Mouse (Mus musculus) bone marrow, adult 2 months (tissue): ENCODE measurements around the gene Cacng6. TPM values are rescaled to one million over a fixed set of nuclear protein-coding genes. Genes with fewer than 3 reads are reported as not detected.

Experiments used
- H3K27ac ChIP-seq: fragments of 200-500 bp; 2 replicates; pipeline ENCODE4 v1.5.1; 2012; ENCODE audit warnings: low read depth, mild to moderate bottlenecking, control low read depth, inconsistent platforms, low read length; ENCODE audit not compliant: control insufficient read depth, poor library complexity, insufficient read depth
- H3K4me1 ChIP-seq: fragments of 200-500 bp; 2 replicates; pipeline ENCODE4 v1.6.1; 2011; ENCODE audit warnings: low read length; ENCODE audit not compliant: control insufficient read depth, insufficient read depth
- H3K4me3 ChIP-seq: fragments of 200-500 bp; replicated peaks from 2 replicates; pipeline ENCODE3; 2011; ENCODE audit warnings: mild to moderate bottlenecking, low read depth, low read length, control low read depth; ENCODE audit not compliant: control insufficient read depth
- CTCF ChIP-seq: fragments of 200-500 bp; IDR thresholded peaks from 2 replicates; pipeline ENCODE4 v1.5.1; 2011; ENCODE audit warnings: low read length, control low read depth; ENCODE audit not compliant: control insufficient read depth, insufficient read depth
- POLR2A ChIP-seq: fragments of 200-500 bp; IDR thresholded peaks from 2 replicates; pipeline ENCODE4 v1.6.1; 2011; ENCODE audit warnings: low read depth, mild to moderate bottlenecking, control low read depth, low read length, borderline replicate concordance; ENCODE audit not compliant: control insufficient read depth
- WGBS: fragments of 180-500 bp; shearing (Covaris S2); methylation state at CpG from one replicate; pipeline ENCODE4 v1.1.7; 2018; 5-methylcytosine and 5-hydroxymethylcytosine counted together
- polyA plus RNA-seq: library from polyadenylated mRNA; stranded (reverse); fragments of >200 nt; gene quantifications from 2 replicates; pipeline ENCODE4 v1.2.4, GENCODE M21; 2011; ENCODE audit warnings: low replicate concordance; ENCODE audit not compliant: missing spikeins, insufficient read depth, insufficient read length

Cacng6 gene
- polyA plus RNA-seq, result not detected in 2 replicates

GRCm38 (mm10) chr7:3423895-3424294 is at the start of gene Cacng6:
TSS of gene Cacng6 (plus strand) at chr7:3424195.
- Histone ChIP-seq H3K27ac (no peak within 1 kb of the TSS), H3K4me3 (no peak within 1 kb of the TSS), H3K4me1 (no peaks in the 10 kb centered on the region)
- TF ChIP-seq CTCF, result no peak
- TF ChIP-seq POLR2A, result no peak
- WGBS, result 61% methylated on average over 4 of the region's 4 CpGs

GRCm38 (mm10) chr7:3376831-3377230 is 47.2 kb upstream of the Cacng6 start:
- Histone ChIP-seq H3K4me1 (no peaks in the 10 kb centered on the region), H3K4me3 (no peak overlapping the region), H3K27ac (no peak overlapping the region)
- TF ChIP-seq POLR2A (no peak), CTCF (peak; percentile 53; the same call in 1 of the 2 replicates)
- WGBS, result 41% methylated on average over 4 of the region's 4 CpGs

- TF ChIP-seq POLR2A (no peak), CTCF (no peak)
- H3K4me3 ChIP-seq, result no peak overlapping the region
- no peak overlapping the region for H3K27ac ChIP-seq
- H3K4me1 ChIP-seq, result no peaks in the 10 kb centered on the region
- WGBS, result 81% methylated on average over 9 of the region's 9 CpGs
These were observed 41.9 kb upstream of the Cacng6 start for GRCm38 (mm10) chr7:3382123-3382522.

GRCm38 (mm10) chr7:3384807-3385319 is 39.1 kb upstream of the Cacng6 start:
- TF ChIP-seq POLR2A (no peak), CTCF (no peak)
- 84% methylated on average over 5 of the region's 5 CpGs for WGBS
- H3K4me1 ChIP-seq, result no peaks in the 10 kb centered on the region
- H3K27ac ChIP-seq, result no peak overlapping the region
- H3K4me3 ChIP-seq, result no peak overlapping the region

GRCm38 (mm10) chr7:3386036-3386730 is 37.8 kb upstream of the Cacng6 start:
- Histone ChIP-seq H3K27ac (no peak overlapping the region), H3K4me1 (no peaks in the 10 kb centered on the region), H3K4me3 (no peak overlapping the region)
- TF ChIP-seq POLR2A (no peak), CTCF (no peak)
- 71% methylated on average over 6 of the region's 6 CpGs for WGBS

- no peak overlapping the region for H3K4me3 ChIP-seq
- TF ChIP-seq CTCF, result no peak
- H3K4me1 ChIP-seq, result no peaks in the 10 kb centered on the region
- 87% methylated on average over 18 of the region's 18 CpGs for WGBS
- H3K27ac ChIP-seq, result no peak overlapping the region
These were observed 36.2 kb upstream of the Cacng6 start for GRCm38 (mm10) chr7:3387761-3388160.

GRCm38 (mm10) chr7:3388885-3389284 is 35.1 kb upstream of the Cacng6 start:
- WGBS, result 21% methylated on average over 6 of the region's 6 CpGs
- no peaks in the 10 kb centered on the region for H3K4me1 ChIP-seq
- no peak for TF ChIP-seq CTCF
- TF ChIP-seq POLR2A, result no peak
- no peak overlapping the region for H3K27ac ChIP-seq
- H3K4me3 ChIP-seq, result no peak overlapping the region

- TF ChIP-seq POLR2A, result no peak
- TF ChIP-seq CTCF, result no peak
- 3% methylated on average over 17 of the region's 17 CpGs for WGBS
- Histone ChIP-seq H3K27ac (no peak overlapping the region), H3K4me1 (no peaks in the 10 kb centered on the region), H3K4me3 (no peak overlapping the region)
These were observed 34.3 kb upstream of the Cacng6 start for GRCm38 (mm10) chr7:3389444-3390412.
